Mouse (Mus musculus): ENCODE measurements around the gene Adam11.
A peak's percentile ranks its signal among the peaks of the same experiment; 100 is the strongest.

The Adam11 gene

DNA sequence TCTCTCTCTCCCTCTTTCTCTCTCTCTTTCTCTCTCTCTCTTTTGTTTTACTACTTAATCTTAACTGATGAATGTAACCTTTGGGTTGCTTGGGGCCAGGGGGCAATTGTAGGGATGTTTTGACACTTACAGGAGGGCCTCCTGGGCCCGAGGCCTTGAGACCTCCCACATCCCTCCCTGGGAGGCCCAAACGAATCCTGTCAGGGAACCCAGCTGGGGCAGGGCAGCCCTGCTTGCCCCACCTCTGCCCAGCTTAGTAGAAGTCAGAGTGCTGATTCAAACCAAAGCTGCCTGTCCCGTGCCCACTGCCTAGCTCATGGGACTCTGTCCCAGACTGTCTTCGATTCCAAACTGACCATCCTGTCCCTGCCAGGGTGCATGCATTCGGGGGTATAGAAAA, 17.4 kb downstream of the Adam11 start:
- DNase-seq (ENCODE audit: low read depth, low spot score), result no peak

DNA sequence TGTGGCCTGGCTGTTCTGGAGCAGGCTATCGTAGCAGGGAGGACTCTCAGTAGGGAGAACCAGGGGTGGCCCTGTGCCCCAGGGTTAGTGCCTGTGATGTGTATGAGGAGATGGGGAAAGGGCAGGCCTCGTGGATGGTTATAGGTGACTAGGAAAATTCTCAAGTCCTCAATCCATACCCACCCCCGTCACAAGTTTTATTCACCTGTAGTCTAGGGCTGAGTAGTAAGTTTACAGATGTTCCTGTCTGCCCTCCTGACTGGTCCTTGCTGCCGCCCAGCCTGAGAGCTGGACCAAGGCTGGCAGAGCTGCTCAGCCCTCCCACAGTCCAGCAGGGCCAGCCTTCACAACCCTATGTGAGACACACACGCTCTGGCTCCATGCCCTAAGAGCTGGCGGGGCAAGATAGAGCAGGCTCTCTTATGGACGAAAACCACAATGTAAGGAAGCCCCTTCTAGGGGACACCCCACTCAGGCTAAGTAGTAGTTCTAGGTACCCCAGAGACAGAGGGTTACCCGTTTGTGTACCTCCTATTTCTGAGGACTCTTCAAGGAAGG, 17.9 kb downstream of the Adam11 start:
- no peak for DNase-seq (ENCODE audit: low read depth, low spot score)

DNA sequence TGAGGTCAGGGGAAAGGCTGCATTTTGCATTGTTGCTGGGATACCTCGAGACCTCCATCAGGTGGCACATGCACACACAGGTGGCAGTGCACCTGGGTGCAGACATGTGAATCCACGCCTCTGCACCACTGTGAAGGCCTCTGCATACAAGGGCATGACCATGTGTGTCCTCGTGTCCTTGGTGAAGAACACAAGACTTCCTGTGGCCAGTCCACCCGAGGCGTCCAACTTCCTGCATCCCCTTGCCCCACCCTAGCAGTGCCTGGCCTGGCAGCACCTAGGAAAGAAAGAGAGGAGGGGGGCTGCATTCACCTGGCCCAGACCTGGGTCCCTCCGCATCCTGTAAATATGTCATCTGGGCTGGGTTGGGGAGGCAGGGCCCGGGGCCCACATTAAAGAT, 18.6 kb downstream of the Adam11 start:
- DNase-seq (ENCODE audit: low read depth, low spot score), result no peak

DNA sequence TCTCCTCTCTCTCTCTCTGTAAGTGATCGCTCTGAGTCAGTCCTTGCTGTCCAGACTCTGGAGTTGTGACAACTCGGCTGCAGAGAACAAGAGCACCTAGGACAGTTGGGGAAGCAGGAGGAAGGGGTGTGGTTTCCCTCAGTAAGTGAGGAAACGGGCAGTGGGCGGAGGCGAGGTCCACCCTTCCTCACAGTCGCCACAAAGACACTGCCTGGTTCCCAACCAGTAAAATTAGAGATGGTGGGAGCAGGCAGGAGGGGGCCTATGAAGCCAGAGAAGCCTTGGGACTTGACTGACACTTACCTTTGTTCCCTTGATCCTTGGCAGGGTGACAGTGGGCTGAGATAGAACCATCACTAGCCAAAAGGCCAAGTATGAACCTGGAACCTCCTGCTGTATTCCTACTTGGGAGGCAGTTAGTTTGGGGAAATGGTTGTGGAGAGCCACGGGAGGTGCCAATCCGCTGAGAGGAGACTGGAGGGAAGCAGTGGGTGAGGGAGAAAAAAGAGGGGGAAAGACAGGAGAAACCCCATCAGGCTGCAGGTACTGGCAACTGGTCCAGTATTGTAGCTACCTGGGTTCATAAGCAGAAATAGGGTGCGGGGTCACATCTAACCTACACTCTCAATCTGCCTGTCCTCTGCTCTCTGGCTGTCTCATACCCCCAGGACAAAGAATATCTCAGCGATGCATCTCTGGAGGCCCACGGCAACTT, 19.2 kb downstream of the Adam11 start:
- DNase-seq (ENCODE audit: low read depth, low spot score), result no peak

DNA sequence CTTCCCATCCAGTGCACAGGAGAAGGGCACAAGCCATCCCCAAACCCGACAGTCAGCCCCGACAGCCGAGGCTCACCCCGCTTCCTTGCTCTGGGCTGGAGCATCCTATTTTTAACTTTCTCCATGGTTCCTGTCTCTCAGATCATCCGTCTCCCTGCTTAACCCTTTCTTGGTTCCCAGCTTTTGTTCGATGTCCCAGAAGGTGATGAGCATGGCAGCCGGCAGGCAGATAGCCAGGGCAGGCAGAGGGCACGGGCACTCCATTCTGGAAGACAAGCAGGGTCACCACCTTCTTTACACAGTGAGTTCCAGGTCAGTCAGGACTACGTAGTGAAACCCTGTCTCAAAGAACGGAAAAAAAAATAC, 19.7 kb downstream of the Adam11 start:
- DNase-seq (ENCODE audit: low read depth, low spot score), result no peak

DNA sequence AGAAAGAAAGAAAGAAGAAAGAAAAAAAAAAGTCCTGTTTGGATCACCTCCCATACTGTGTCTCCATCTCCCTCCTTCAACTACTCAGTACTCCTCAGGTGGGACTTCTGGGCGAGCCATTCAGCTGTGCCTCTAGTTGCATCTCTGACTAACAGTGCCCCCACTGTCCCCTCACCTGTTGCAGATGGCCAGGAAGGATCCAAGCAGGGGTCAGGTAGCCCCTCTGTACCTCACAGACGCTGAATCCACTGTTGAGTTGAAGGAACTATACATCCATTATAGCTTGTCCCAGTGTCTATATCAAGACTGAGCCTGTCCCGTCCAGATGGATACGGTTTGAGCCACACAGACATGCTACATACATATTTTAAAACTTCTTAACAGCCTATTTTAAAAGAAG, 20.3 kb downstream of the Adam11 start:
- no peak for DNase-seq (ENCODE audit: low read depth, low spot score)

DNA sequence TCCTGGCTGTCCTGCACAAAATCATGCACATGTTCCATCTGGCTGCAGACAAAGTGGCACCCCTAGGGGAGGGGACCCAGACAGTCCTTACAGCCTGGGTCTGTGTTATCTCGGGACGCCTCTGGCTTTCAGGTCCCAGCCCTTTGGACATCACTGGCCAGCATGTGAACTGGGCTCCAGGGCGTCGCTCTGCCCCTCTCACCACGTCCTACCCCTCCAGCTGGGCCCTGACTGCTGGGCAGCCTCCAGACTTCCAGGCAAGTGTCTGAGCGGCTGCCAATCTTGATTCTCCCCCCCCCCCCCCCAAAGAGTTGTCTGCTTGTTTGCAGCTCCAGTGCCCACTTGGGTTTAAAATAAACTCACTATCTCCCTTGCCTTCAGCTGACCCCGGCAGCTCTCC, 22.2 kb downstream of the Adam11 start:
- no peak for DNase-seq (ENCODE audit: low read depth, low spot score)

DNA sequence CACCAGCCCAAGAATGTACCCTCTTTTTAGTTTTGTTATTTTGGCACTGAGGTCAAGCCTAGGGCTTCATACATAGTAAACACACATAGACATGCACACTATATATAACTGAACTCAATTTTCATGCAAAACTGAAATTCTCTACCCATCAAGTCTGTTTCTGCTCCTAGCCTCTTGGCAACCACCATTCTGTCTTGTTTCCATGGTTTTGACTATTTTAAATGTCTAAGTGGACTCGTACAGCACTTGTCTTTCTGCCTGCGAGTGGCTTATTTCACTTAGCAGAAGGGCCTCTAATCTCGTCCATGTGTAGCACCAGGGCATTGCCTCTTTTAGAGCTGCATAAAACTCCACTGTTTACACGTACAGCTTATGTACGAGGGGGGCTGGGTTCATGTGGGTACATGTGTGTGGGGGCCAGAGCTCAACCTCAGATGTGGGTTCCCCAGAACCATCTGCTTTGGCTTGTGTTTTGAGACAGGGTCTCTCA, 26.5 kb downstream of the Adam11 start:
- DNase-seq (ENCODE audit: low read depth, low spot score), result no peak

DNA sequence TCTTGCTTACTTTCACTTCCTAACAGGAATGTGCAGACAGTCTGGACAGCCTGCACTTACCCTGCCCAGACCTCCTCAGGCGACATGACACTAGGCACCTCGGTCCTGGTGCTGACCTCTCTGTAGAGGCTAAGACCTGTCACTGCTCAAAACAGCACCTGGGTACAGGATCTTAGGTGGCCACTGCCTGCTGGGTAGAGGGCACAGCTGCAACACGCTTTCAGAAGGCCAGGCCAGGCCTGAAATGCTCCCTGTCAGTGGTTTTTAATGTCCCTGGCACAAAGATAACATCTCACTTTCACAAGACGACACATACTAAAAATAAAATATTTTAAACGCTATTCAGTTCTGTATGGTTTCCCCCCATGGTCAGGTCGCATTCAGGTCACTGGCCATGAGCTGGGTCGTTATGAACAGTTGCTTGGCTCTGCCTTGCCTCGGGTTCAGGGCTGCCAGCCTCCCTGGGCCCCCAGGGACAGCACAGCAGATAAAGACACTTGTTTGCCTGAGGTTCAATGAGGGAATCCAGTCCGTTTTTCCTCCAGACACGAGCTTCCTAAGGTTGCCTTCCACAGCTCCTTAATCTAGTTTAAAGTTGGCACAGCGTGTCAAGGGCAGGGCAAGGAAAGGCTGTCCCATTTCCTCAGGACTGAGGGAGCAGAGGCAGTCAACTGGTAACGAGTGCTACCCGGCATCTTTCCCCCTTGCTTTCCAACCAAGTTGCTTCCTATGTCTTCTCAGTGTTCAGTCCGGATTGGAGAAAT, 30.6 kb downstream of the Adam11 start:
- DNase-seq (ENCODE audit: low read depth, low spot score), result peak; percentile 83

DNA sequence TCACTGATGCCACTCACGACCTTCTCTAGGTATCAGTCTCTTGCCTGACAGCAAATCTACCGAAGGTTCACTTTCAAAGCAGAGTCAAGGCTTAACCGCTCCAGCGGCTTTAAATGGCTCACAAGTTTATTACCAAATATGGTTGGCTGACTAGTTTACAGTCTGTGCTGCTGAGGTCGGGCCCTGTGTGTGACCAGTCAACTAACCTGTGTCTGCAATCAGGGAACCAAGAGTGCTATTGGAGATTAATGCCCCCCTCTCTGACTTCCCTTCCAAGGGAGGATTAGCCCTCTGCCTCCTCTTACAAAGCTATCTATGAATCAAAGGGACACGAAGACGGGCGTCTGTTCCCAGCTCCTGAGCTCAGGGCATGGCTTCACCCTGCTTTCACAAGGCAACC, 32.9 kb downstream of the Adam11 start:
- no peak for DNase-seq (ENCODE audit: low read depth, low spot score)

DNA sequence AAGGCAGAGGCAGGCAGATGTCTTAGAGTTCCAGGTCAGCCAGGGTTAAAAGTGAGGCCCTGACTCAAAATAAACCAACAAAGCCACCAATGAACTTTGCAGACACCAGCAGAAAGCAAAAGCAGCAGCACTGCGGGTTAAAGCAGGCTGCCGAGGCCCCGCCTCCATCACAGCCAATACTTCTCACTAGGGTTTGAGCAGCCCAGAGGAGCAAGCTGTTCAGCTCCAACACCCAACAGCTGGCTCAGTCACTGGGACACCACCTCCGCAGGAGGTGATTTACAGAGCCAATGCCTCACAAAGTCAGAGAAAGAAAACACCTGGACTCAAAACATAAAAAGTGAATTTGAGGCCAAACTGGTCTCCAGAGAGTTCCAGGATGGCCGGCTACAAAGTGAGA, 42.2 kb downstream of the Adam11 start:
- DNase-seq (ENCODE audit: low read depth, low spot score), result no peak

DNA sequence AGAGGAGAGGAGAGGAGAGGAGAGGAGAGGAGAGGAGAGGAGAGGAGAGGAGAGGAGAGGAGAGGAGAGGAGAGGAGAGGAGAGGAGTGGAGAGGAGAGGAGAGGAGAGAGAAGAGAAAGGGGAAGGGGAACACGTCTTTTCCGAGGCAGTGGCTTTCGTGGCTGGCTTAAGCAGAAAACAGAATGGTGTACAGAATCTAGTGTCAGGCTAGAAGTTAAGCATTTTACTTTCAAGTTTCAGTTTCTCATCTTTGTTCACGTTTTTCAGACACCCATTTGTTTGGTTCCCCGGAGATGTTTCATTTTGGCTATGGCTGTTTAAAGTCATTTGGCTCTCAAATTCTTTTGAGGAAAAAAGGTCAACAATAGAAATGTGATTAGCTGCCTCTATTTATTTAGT, 47.0 kb downstream of the Adam11 start:
- DNase-seq (ENCODE audit: low read depth, low spot score), result no peak

DNA sequence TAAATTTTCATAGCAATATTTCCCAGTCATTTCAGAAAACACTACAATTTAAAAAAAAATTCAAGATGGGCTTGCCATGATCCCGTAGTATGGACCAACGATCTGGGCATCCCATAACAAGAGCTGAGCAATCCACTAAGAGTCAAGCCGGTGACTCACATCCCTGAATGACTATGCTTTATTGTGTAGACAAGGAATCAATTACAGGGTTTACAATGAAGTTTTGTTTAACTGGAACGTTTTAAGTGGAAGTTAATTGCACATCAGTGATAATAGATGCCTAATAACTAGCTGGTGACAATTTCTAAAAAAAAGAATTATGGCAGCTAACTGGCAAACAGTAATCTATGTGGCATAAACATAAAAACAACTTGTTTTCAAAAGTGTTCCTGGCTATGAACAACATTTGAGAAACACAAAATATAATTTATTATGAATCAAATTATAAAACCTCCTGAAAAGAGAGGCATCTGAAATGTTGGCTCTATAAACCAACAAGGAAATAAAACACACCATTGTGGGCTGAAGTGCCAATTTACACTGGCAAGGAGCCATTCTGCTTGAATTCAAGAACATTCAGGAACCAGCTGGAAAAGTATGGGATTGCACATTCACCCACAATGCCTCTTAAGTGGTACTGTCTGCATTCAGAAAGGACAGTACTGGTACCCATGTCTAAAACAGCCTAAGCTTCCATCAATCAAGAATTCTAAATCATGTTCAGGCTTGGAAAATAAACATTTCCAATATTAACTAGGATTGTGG, 49.7 kb downstream of the Adam11 start:
- no peak for DNase-seq (ENCODE audit: low read depth, low spot score)

DNA sequence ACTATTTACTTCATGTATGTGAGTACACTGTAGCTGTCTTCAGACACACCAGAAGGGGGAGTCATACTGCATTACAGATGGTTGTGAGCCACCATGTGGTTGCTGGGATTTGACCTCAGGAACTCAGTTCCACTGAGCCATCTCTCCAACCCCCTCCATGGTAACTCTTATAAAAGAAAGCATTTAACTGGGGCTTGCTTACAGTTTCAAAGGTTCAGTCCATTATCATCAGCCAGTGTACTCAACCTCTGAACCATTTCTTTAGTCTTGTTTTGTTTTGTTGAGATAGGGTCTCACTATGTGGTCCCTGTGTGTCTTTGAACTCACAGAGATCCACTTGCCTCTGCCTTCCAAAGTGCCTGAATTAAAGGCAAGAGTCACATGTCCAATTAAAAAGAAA, 53.6 kb downstream of the Adam11 start:
- no peak for DNase-seq (ENCODE audit: low read depth, low spot score)

DNA sequence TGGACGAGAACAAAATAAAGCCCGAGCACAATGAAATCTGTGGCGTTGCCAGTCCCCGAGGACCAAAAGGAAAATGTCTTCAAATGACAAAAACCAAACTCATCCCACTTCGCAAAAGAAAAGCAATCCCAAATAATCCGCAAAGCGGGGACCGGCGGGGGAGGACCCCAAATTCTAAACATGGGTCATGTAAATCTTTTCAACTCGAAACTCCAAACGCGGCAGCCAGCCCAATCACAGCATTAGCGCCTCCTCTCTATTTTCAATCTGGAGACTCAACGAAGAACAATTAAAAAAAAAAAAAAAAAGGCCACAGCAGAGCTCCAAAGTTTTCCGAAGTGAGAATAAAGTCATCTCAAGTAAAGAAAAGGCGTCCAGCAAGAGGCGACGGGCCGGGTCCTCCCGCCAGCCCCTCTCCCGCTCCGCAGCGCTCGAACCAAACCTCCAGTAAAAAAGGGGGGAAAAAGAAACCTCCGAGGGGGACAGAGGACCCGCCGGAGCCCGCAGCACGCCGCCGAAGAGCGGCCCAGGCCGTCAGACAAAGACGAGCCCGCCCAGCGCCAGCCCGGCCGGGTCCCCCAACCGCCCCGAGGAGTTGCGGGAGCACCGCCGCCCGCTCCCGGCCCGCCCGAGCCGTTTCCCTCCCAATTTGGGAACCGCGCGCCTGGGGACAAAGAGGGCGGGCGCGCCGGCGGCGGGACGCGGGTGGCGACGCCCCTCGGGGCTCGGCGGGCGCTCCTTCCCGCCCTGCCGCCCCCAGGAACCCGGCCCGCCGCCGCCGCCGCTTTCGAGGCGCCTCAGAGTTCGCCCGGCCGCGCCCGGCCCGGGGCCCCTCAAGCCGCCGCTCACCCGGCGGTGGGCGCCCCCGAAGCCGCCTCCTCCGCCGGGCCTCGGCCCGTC, 57.1 kb downstream of the Adam11 start:
- DNase-seq (ENCODE audit: low read depth, low spot score), result no peak

DNA sequence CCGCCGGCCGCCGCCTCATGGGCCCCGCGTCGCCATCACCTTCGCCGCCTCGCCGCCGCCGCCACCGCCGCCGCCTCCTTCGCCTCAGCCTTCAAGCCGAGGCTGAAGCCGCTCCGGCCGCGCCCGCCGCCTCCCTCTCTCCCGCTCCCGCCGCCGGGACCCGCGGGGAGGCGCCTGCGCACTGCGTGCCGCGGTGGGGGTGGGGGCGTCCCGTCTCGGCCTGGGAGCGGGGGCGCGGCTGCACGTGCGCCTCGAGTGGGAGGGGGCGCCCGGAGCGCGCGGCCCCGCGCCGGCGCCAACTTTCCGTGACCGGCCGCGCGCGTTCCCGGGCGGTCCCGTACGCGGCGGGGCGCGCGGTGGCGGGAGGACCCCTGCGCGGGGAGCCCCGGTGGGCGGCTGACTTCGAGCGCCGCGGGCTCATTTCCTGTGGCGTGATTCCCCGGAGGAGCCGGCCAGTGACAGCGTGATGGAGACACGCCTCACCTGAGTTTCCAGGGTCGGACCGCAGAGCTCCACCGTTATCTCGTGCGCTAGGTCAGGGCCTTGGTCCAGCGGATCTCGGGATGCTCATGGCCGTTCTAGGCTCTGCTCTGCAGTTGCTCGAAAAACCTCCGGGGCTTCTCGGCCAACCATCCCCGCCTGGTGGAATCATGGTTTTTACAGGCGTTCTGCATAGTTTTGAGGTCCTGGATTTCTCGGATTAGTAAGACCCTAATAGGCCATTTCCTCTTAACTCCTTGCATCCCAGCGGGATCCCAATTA, 58.0 kb downstream of the Adam11 start, which contains the start of gene Gjc1:
Gene Gjc1 (minus strand): TSS at position 680 of the 762 bp plus-strand sequence.
- no peak for DNase-seq (ENCODE audit: low read depth, low spot score)

DNA sequence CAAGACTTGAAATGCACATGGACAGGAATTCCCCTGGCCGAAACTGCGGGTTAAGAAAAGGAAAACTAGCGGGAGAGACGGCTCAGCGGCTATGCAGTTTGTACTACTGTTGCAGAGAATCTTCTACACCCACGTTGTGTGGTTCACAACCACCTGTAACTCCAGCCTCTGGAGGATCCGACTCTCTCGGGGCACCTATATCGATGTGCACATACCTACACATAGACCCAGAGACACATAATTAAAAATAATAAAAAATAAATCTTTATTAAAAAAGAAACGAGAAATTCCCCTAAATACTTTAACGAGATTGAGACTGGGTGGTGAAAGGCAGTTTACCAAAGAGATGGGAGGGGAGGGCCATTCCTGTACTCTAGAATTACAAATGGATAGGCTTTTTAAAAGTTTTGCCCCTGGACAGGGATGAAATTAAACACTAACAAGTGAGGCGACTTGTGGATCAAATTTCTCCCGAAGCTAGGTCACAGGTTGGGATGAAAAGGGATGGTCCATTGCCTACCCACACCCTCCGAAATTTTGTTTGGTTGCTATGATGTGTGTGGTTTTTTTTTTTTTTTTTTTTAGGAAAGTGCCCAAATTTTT, 58.6 kb downstream of the Adam11 start:
- DNase-seq (ENCODE audit: low read depth, low spot score), result no peak

DNA sequence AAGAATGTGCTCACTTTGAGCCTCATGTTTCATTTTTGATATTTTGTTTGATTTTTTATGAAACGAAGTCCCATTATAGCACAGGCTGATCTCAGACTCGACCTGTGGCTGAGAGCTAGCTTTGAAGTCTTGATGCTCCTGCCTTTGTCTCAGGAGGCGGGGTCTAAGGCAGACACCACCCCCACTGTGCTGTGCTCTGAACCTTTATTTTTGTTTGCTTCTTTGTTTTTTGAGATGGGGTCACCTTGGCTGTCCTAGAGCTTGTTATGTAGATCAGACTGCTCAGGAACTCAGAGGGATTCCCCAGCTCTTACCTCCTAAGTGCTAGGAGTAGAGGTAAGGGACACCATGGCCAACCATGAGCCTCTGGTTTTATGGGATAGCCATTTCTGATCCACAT, 59.2 kb downstream of the Adam11 start:
- DNase-seq (ENCODE audit: low read depth, low spot score), result no peak

DNA sequence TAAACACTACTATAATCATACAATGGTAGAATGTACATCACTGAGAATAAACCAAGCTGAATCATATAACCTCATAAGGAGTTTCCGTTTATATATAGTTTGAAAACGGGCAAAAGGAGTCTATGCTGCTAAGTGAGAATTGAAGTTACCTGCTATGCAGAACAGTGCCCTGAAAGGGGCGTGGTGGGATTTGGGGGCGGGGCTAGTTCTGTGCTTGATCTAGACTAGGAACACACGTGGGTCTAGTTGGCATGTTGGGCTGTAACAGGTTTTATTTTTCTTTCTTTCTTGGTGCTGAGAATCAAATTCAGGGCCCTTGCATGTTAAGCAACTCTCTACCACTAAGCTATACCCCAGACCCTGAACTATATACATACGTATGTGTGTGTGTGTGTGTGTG, 60.0 kb downstream of the Adam11 start:
- DNase-seq (ENCODE audit: low read depth, low spot score), result no peak

DNA sequence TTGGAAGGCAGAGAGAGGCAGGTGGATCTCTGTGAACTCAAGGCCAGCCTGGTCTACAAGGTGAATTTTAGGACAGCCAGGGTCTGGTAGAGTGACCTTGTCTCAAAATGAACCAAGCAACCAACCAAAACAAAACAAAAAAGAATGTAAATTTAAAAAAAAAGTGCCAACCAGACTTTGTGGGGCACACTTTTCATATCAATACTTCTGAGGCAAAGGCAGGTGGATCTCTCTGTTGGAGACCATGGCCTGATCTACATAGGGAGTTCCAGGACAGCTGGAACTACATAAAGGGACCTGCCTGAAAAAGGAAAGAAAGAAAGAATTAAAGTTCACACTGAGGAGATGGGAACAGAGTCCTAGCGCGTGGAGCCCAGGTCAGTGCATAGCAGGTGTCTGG, 65.2 kb downstream of the Adam11 start:
- DNase-seq (ENCODE audit: low read depth, low spot score), result no peak

Measured in skeletal muscle tissue, adult 2 months (tissue).